Mouse (Mus musculus) macrophage (primary cell): ENCODE results near the gene Pax3. TPM values are rescaled to one million over a fixed set of nuclear protein-coding genes. Genes with fewer than 3 reads are reported as not detected.

Experiments
- H3K27ac ChIP-seq: fragments of 350-480 bp; formaldehyde crosslinking; 2 replicates; pipeline ENCODE4 v1.9.0; 2021
- H3K36me3 ChIP-seq: fragments of 350-480 bp; formaldehyde crosslinking; 2 replicates; pipeline ENCODE4 v1.9.0; 2021; ENCODE audit errors: inconsistent target
- H3K4me3 ChIP-seq: fragments of 350-480 bp; formaldehyde crosslinking; 2 replicates; pipeline ENCODE4 v1.9.0; 2021; ENCODE audit errors: inconsistent target
- H3K79me2 ChIP-seq: fragments of 350-480 bp; formaldehyde crosslinking; 2 replicates; pipeline ENCODE4 v1.9.0; 2021; ENCODE audit errors: inconsistent target
- WGBS: methylation state at CpG from one replicate; pipeline ENCODE4 v1.1.7; 2026; ENCODE audit warnings: inconsistent platforms; ENCODE audit not compliant: missing documents; 5-methylcytosine and 5-hydroxymethylcytosine counted together
- polyA plus RNA-seq: library from polyadenylated mRNA; stranded (reverse); fragments of 250-400 nt; gene quantifications from 3 replicates; pipeline ENCODE4 v1.2.4, GENCODE M21; 2018; ENCODE audit warnings: inconsistent platforms

Pax3 gene
- polyA plus RNA-seq, 1 experiment from 2014 or later: not detected

- Histone ChIP-seq H3K79me2 (no peaks in the 10 kb centered on the region), H3K27ac (no peak overlapping the region), H3K36me3 (no peaks in the 10 kb centered on the region), H3K4me3 (no peak overlapping the region)
- WGBS: 6% methylated on average over 20 of the region's 20 CpGs
These were observed 4.0 kb downstream of the Pax3 start for GRCm38 (mm10) chr1:78192746-78193464.

GRCm38 (mm10) chr1:78192217-78192735, 4.7 kb downstream of the Pax3 start:
- H3K4me3 ChIP-seq: no peak overlapping the region
- no peaks in the 10 kb centered on the region for H3K79me2 ChIP-seq
- WGBS: 10% methylated on average over 19 of the region's 19 CpGs

GRCm38 (mm10) chr1:78191761-78192160, 5.2 kb downstream of the Pax3 start:
- no peaks in the 10 kb centered on the region for H3K36me3 ChIP-seq
- WGBS: 38% methylated on average over 1 of the region's 1 CpGs
- H3K4me3 ChIP-seq: no peak overlapping the region
- H3K27ac ChIP-seq: no peak overlapping the region
- no peaks in the 10 kb centered on the region for H3K79me2 ChIP-seq

More at GRCm38 (mm10) chr1:78192217-78192735, 4.7 kb downstream of the Pax3 start:
- H3K36me3 ChIP-seq: no peaks in the 10 kb centered on the region
- no peak overlapping the region for H3K27ac ChIP-seq

- Histone ChIP-seq H3K27ac (no peak overlapping the region), H3K4me3 (no peak overlapping the region), H3K36me3 (no peaks in the 10 kb centered on the region), H3K79me2 (no peaks in the 10 kb centered on the region)
- WGBS: 100% methylated on average over 1 of the region's 1 CpGs
These were observed 5.6 kb downstream of the Pax3 start for GRCm38 (mm10) chr1:78191331-78191730.

GRCm38 (mm10) chr1:78190386-78191111, 6.4 kb downstream of the Pax3 start:
- H3K27ac ChIP-seq: no peak overlapping the region
- whole genome bisulfite sequencing: 10% methylated on average over 12 of the region's 12 CpGs
- no peaks in the 10 kb centered on the region for H3K36me3 ChIP-seq
- H3K4me3 ChIP-seq: no peak overlapping the region
- H3K79me2 ChIP-seq: no peaks in the 10 kb centered on the region

GRCm38 (mm10) chr1:78189501-78190345, 7.2 kb downstream of the Pax3 start:
- H3K27ac ChIP-seq: no peak overlapping the region
- H3K4me3 ChIP-seq: no peak overlapping the region
- under 1% methylated on average over 46 of the region's 47 CpGs for WGBS
- no peaks in the 10 kb centered on the region for H3K79me2 ChIP-seq
- H3K36me3 ChIP-seq: no peaks in the 10 kb centered on the region

GRCm38 (mm10) chr1:78189016-78189415, 7.9 kb downstream of the Pax3 start:
- H3K79me2 ChIP-seq: no peaks in the 10 kb centered on the region
- no peak overlapping the region for H3K27ac ChIP-seq
- H3K36me3 ChIP-seq: no peaks in the 10 kb centered on the region
- no peak overlapping the region for H3K4me3 ChIP-seq
- 7% methylated on average over 16 of the region's 16 CpGs for WGBS

- no peak overlapping the region for H3K27ac ChIP-seq
- no peaks in the 10 kb centered on the region for H3K36me3 ChIP-seq
- WGBS: 6% methylated on average over 2 of the region's 2 CpGs
- no peaks in the 10 kb centered on the region for H3K79me2 ChIP-seq
- H3K4me3 ChIP-seq: no peak overlapping the region
These were observed 8.6 kb downstream of the Pax3 start for GRCm38 (mm10) chr1:78188299-78188698.

- WGBS: 10% methylated on average over 6 of the region's 6 CpGs
- no peak overlapping the region for H3K27ac ChIP-seq
- H3K36me3 ChIP-seq: no peaks in the 10 kb centered on the region
- no peaks in the 10 kb centered on the region for H3K79me2 ChIP-seq
- H3K4me3 ChIP-seq: no peak overlapping the region
These were observed 9.2 kb downstream of the Pax3 start for GRCm38 (mm10) chr1:78187788-78188173.

- 4% methylated on average over 8 of the region's 8 CpGs for WGBS
- Histone ChIP-seq H3K27ac (no peak overlapping the region), H3K36me3 (no peaks in the 10 kb centered on the region), H3K79me2 (no peaks in the 10 kb centered on the region), H3K4me3 (no peak overlapping the region)
These were observed 9.7 kb downstream of the Pax3 start for GRCm38 (mm10) chr1:78187122-78187787.

- Histone ChIP-seq H3K79me2 (no peaks in the 10 kb centered on the region), H3K27ac (no peak overlapping the region), H3K4me3 (no peak overlapping the region), H3K36me3 (no peaks in the 10 kb centered on the region)
- WGBS: 85% methylated on average over 5 of the region's 5 CpGs
These were observed 14.0 kb downstream of the Pax3 start for GRCm38 (mm10) chr1:78182954-78183353.

GRCm38 (mm10) chr1:78181882-78182281, 15.1 kb downstream of the Pax3 start:
- H3K27ac ChIP-seq: no peak overlapping the region
- no peak overlapping the region for H3K4me3 ChIP-seq
- H3K36me3 ChIP-seq: no peaks in the 10 kb centered on the region
- H3K79me2 ChIP-seq: no peaks in the 10 kb centered on the region
- 42% methylated on average over 9 of the region's 9 CpGs for WGBS

- no peak overlapping the region for H3K27ac ChIP-seq
- no peaks in the 10 kb centered on the region for H3K79me2 ChIP-seq
- H3K4me3 ChIP-seq: no peak overlapping the region
- 79% methylated on average over 6 of the region's 6 CpGs for WGBS
- no peaks in the 10 kb centered on the region for H3K36me3 ChIP-seq
These were observed 24.6 kb downstream of the Pax3 start for GRCm38 (mm10) chr1:78172334-78172733.

GRCm38 (mm10) chr1:78171671-78172070, 25.3 kb downstream of the Pax3 start:
- Histone ChIP-seq H3K79me2 (no peaks in the 10 kb centered on the region), H3K36me3 (no peaks in the 10 kb centered on the region), H3K27ac (no peak overlapping the region), H3K4me3 (no peak overlapping the region)
- 74% methylated on average over 1 of the region's 1 CpGs for WGBS
